Mouse (Mus musculus) CH12.LX (cell line): ENCODE data around the gene Dnah1. TPM values are rescaled to one million over a fixed set of nuclear protein-coding genes. Genes with fewer than 3 reads are reported as not detected.

Experiments
- DNase-seq: peaks from one replicate; pipeline ENCODE4 v3.0.0-alpha.2; 2013; ENCODE audit errors: extremely low read depth
- H3K27ac ChIP-seq: 2 replicates; pipeline ENCODE4 v1.5.1; 2012; ENCODE audit warnings: low read depth, mild to moderate bottlenecking, control low read depth, moderate library complexity; ENCODE audit not compliant: insufficient read depth
- H3K27me3 ChIP-seq: replicated peaks from 2 replicates; pipeline ENCODE3; 2012; ENCODE audit warnings: inconsistent platforms
- H3K36me3 ChIP-seq, 2 experiments: replicated peaks in 1 of 2; 2 replicates each; pipeline versions ENCODE3 to v1.6.1; 2012; ENCODE audit warnings: inconsistent platforms in 1 of 2, low read length in 1 of 2, mild to moderate bottlenecking in 1 of 2, mixed read lengths in 1 of 2, moderate library complexity in 1 of 2; ENCODE audit not compliant: control insufficient read depth in 1 of 2, insufficient read depth in 1 of 2
- H3K4me1 ChIP-seq, 2 experiments: 2 replicates each; pipeline ENCODE4 v1.6.1; 2012; ENCODE audit warnings: inconsistent platforms in 1 of 2, moderate library complexity in 1 of 2; ENCODE audit not compliant: insufficient read depth in 2 of 2, control insufficient read depth in 1 of 2
- H3K4me2 ChIP-seq: 2 replicates; pipeline ENCODE4 v1.6.1; 2012; ENCODE audit warnings: low read depth, mild to moderate bottlenecking, control low read depth; ENCODE audit not compliant: poor library complexity, insufficient read depth, severe bottlenecking
- H3K4me3 ChIP-seq, 3 experiments: fragments of 150-350 bp in 1 of 3; sonication (generic) in 1 of 3; replicated peaks in 1 of 3; 2 replicates each; pipeline versions ENCODE3 to v1.5.1; 2011 to 2012; ENCODE audit warnings: low read depth in 2 of 3, low read length in 2 of 3, mild to moderate bottlenecking in 2 of 3, moderate library complexity in 2 of 3, control low read depth in 1 of 3, improper control_type of control experiment in 1 of 3, inconsistent platforms in 1 of 3, mixed read lengths in 1 of 3; ENCODE audit not compliant: poor library complexity in 1 of 3
- H3K79me2 ChIP-seq: replicated peaks from 2 replicates; pipeline ENCODE4 v1.6.1; 2012; ENCODE audit warnings: mild to moderate bottlenecking, moderate library complexity; ENCODE audit not compliant: control insufficient read depth, poor library complexity, insufficient read depth, severe bottlenecking; ENCODE audit errors: extremely low read depth
- H3K9ac ChIP-seq: 2 replicates; pipeline ENCODE4 v1.6.1; 2012; ENCODE audit warnings: low read depth, mild to moderate bottlenecking, control low read depth, moderate library complexity; ENCODE audit not compliant: insufficient read depth
- H3K9me3 ChIP-seq: replicated peaks from 2 replicates; pipeline ENCODE3; 2012; ENCODE audit warnings: low read length, inconsistent platforms, mixed read lengths
- CHD1 ChIP-seq: IDR thresholded peaks from 2 replicates; pipeline ENCODE4 v1.6.1; 2012; ENCODE audit warnings: low read depth, low read length, improper control_type of control experiment, inconsistent platforms
- CTCF ChIP-seq, 2 experiments: IDR thresholded peaks in 1 of 2; conservative IDR thresholded peaks in 1 of 2; 2 replicates each; pipeline ENCODE4 v1.5.1; 2011 to 2012; ENCODE audit warnings: low read depth in 2 of 2, low read length in 2 of 2, improper control_type of control experiment in 1 of 2, inconsistent platforms in 1 of 2, mild to moderate bottlenecking in 1 of 2, moderate library complexity in 1 of 2
- E2F4 ChIP-seq: IDR thresholded peaks from 2 replicates; pipeline ENCODE4 v1.6.1; 2011; ENCODE audit warnings: low read depth, low read length, improper control_type of control experiment; ENCODE audit not compliant: insufficient replicate concordance
- ELF1 ChIP-seq: IDR thresholded peaks from 2 replicates; pipeline ENCODE4 v1.6.1; 2014; ENCODE audit warnings: low read depth, mild to moderate bottlenecking, inconsistent platforms, low read length, improper control_type of control experiment
- IRF4 ChIP-seq: IDR thresholded peaks from 2 replicates; pipeline ENCODE4 v1.6.1; 2014; ENCODE audit warnings: low read depth, mild to moderate bottlenecking, inconsistent platforms, low read length, improper control_type of control experiment
- JUN ChIP-seq: IDR thresholded peaks from 2 replicates; pipeline ENCODE4 v1.6.1; 2011; ENCODE audit warnings: low read depth, mild to moderate bottlenecking, low read length, improper control_type of control experiment, moderate library complexity; ENCODE audit not compliant: insufficient read depth
- MAX ChIP-seq: IDR thresholded peaks from 2 replicates; pipeline ENCODE4 v1.6.1; 2011; ENCODE audit warnings: low read length, improper control_type of control experiment
- MEF2A ChIP-seq: IDR thresholded peaks from 2 replicates; pipeline ENCODE4 v1.6.1; 2014; ENCODE audit warnings: low read depth, mild to moderate bottlenecking, inconsistent platforms, low read length, improper control_type of control experiment, borderline replicate concordance
- PAX5 ChIP-seq: IDR thresholded peaks from 2 replicates; pipeline ENCODE4 v1.6.1; 2012; ENCODE audit warnings: low read length, inconsistent platforms, mixed read lengths
- RAD21 ChIP-seq: IDR thresholded peaks from 2 replicates; pipeline ENCODE4 v1.6.1; 2011; ENCODE audit warnings: low read depth, mild to moderate bottlenecking, low read length, improper control_type of control experiment, moderate library complexity
- SIN3A ChIP-seq: IDR thresholded peaks from 2 replicates; pipeline ENCODE4 v1.6.1; 2012; ENCODE audit warnings: low read length, improper control_type of control experiment, inconsistent platforms
- SMC3 ChIP-seq: IDR thresholded peaks from 2 replicates; pipeline ENCODE4 v1.6.1; 2011; ENCODE audit warnings: low read depth, low read length, improper control_type of control experiment
- TCF12 ChIP-seq: IDR thresholded peaks from 2 replicates; pipeline ENCODE4 v1.6.1; 2014; ENCODE audit warnings: low read depth, mild to moderate bottlenecking, inconsistent platforms, low read length, improper control_type of control experiment
- UBTF ChIP-seq: IDR thresholded peaks from 2 replicates; pipeline ENCODE4 v1.6.1; 2012; ENCODE audit warnings: low read depth, mild to moderate bottlenecking, inconsistent platforms, low read length, improper control_type of control experiment, moderate library complexity
- USF1 ChIP-seq: IDR thresholded peaks from 2 replicates; pipeline ENCODE4 v1.6.1; 2014; ENCODE audit warnings: low read depth, mild to moderate bottlenecking, inconsistent platforms, low read length, improper control_type of control experiment
- USF2 ChIP-seq: conservative IDR thresholded peaks from 2 replicates; pipeline ENCODE4 v1.6.1; 2011; ENCODE audit warnings: low read depth, low read length, improper control_type of control experiment
- ZC3H11A ChIP-seq: IDR thresholded peaks from 2 replicates; pipeline ENCODE4 v1.6.1; 2012; ENCODE audit warnings: low read depth, mild to moderate bottlenecking, inconsistent platforms, low read length, improper control_type of control experiment
- ZKSCAN1 ChIP-seq: IDR thresholded peaks from 2 replicates; pipeline ENCODE4 v1.6.1; 2012; ENCODE audit warnings: low read depth, inconsistent platforms, low read length, improper control_type of control experiment, borderline replicate concordance
- ZMIZ1 ChIP-seq: IDR thresholded peaks from 2 replicates; pipeline ENCODE4 v1.6.1; 2012; ENCODE audit warnings: low read depth, mild to moderate bottlenecking, inconsistent platforms, low read length, improper control_type of control experiment
- ZNF384 ChIP-seq: IDR thresholded peaks from 2 replicates; pipeline ENCODE4 v1.6.1; 2012; ENCODE audit warnings: low read depth, low read length, improper control_type of control experiment, inconsistent platforms
- dilution Hi-C: fragments of 300-500 bp; cut with MboI; formaldehyde crosslinking; loops from 2 replicates; pipeline ENCODE4 v1.14.3; 2020; ENCODE audit warnings: low sequenced_read_pairs; ENCODE audit not compliant: extremely low pct_unique_long_range_greater_than_20kb, extremely low pct_ligation_motif_present
- in situ Hi-C: fragments of 300-500 bp; cut with MboI; formaldehyde crosslinking; loops from 3 replicates; pipeline ENCODE4 v1.14.3; 2019; ENCODE audit warnings: low sequenced_read_pairs, low pct_ligation_motif_present, low pct_unique_long_range_greater_than_20kb, mixed read lengths
- polyA plus RNA-seq: library from polyadenylated mRNA; unstranded; fragments of >175 nt; gene quantifications from 2 replicates; pipeline ENCODE4 v1.2.1, GENCODE M21; 2012; ENCODE audit warnings: low read depth; ENCODE audit not compliant: insufficient read length
- total RNA-seq, 2 experiments: library from RNA; depleted of rRNA; stranded (reverse); fragments of 300-350 nt in 1 of 2; fragments of >200 nt in 1 of 2; gene quantifications; 2 replicates each; pipeline ENCODE4 v1.2.3; 2012 to 2014

Gene Dnah1
- total and polyA plus RNA-seq, 3 experiments = 0.04 to 0.08 (median 0.06) TPM

DNA sequence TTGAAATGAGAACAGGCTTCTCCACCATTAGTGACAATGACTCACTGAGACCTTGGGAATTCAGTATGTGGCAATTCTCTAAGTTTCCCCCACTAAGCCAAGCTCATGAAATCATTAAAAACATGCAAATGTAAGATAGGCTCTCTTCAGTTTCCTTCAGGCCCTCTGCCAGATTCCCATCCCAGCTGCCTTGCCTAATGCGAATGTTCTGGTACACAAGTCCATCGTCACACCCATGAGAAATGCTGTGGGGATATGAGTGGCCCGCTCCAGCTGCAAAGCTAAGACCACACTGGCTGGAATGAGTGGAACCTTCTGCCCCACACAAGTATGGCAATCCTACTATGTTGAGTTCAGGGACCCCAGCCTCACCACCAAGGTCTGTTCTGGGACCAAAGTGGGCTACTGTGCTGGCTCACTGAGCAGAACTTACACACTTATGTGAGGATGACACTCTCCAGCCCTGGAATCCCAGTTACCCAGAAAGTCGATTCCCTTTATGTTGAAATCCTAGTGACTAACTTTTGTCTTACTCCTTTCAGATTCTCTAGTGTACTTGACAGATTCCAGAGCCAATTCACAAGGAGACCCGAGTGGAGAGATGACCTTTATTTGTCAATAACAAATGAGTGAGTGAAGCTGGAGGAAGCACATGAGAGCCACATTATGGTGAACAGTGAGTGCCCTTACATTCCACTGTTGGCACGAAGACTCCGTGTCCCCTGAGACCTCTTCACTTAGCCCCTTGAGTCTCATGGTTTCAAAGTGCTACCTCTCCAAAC lies 86.4 kb downstream of the Dnah1 start:
- Histone ChIP-seq H3K4me2 (no peak overlapping the region), H3K27ac (no peak overlapping the region), H3K4me3 (no peak overlapping the region), H3K36me3 (peaks cover 0 to 35% of the 10 kb centered on the region in 2 experiments), H3K27me3 (no peaks in the 10 kb centered on the region), H3K4me1 (peaks cover 6 to 20% of the 10 kb centered on the region in 2 experiments)
- in situ Hi-C loops = no loop called here
- TF ChIP-seq SMC3 (no peak), ZMIZ1 (no peak), USF2 (no peak), JUN (no peak), MEF2A (no peak), ELF1 (no peak), USF1 (no peak), TCF12 (no peak), ZKSCAN1 (no peak), ZC3H11A (no peak), CHD1 (no peak), MAX (no peak), PAX5 (no peak), IRF4 (no peak), UBTF (no peak), ZNF384 (no peak), SIN3A (no peak), RAD21 (no peak), E2F4 (no peak)
- TF ChIP-seq, all 38 proteins: peak for 0
- no peaks in the 10 kb centered on the region for H3K79me2 ChIP-seq
- dilution Hi-C loops = no loop called here
- DNase-seq = no peak
- H3K9me3 ChIP-seq = no peaks in the 10 kb centered on the region
- H3K9ac ChIP-seq = no peak overlapping the region

DNA sequence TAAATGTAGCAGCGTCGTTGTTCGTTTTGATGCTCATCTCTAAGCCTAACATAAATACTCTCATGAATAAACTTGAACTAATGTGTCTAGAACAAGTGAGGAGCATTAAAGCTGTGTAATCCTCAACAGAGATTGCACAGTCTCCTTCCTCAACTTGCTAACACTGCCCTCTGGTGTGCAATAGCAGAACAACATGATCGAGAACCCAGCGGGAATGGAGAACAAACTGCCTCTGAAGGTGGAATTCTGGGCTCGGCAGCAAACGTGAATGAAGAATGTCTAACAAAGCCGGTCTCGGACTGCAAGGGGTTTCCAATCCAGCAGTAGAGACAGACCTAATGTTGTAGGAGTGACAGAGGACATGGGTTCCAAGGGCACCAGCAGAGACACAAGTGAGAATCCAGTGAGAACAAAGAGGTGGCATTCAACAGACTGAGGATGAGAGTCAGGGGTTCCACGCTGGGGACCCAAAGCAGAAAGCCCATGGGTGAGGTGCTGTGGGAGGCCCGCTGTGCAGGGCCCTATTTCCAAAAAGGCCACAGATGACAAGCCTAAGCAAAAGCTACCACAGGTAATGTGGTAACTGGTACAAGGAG lies 89.6 kb downstream of the Dnah1 start:
- Histone ChIP-seq H3K4me2 (no peak overlapping the region), H3K4me3 (no peak overlapping the region)

More for the DNA sequence above, 89.6 kb downstream of the Dnah1 start:
- Histone ChIP-seq H3K27ac (no peak overlapping the region), H3K9me3 (no peaks in the 10 kb centered on the region), H3K9ac (peak overlapping the region; percentile 37), H3K27me3 (peaks cover 14% of the 10 kb centered on the region), H3K4me1 (peaks cover 7 to 23% of the 10 kb centered on the region in 2 experiments), H3K36me3 (peaks cover 0 to 20% of the 10 kb centered on the region in 2 experiments), H3K79me2 (no peaks in the 10 kb centered on the region)
- peak; percentile 76 for DNase-seq
- TF ChIP-seq RAD21 (peak; percentile 84), SMC3 (peak; percentile 96), CTCF (conservative IDR thresholded peaks at IDR 0.05 in 1 of 2, IDR thresholded peaks at IDR 0.05 in 1 of 2; ENCODE audit: low read depth in 2 of 2, low read length in 2 of 2) (peak; percentile 90 to 94), ZC3H11A (peak; percentile 43; the same call in 1 of the 2 replicates), ZKSCAN1 (no peak)
- dilution Hi-C loops (no loop called here), in situ Hi-C loops (no loop called here)
